Mouse (Mus musculus) C2C12 (cell line): Measurements from ENCODE around the gene Slc22a22. TPM values are rescaled to one million over a fixed set of nuclear protein-coding genes. Genes with fewer than 3 reads are reported as not detected.

ENCODE experiments used
- H3K27me3 ChIP-seq: one replicate; pipeline ENCODE4 v1.6.1; 2011; ENCODE audit not compliant: control insufficient read depth, insufficient read depth, insufficient read length
- H3K36me3 ChIP-seq: one replicate; pipeline ENCODE4 v1.6.1; 2011; ENCODE audit not compliant: control insufficient read depth, insufficient read depth
- H3K4me3 ChIP-seq: one replicate; pipeline ENCODE4 v1.5.1; 2011; ENCODE audit warnings: mild to moderate bottlenecking, control low read depth; ENCODE audit not compliant: poor library complexity, insufficient read depth, severe bottlenecking
- H3K79me2 ChIP-seq: one replicate; pipeline ENCODE4 v1.6.1; 2011; ENCODE audit not compliant: control insufficient read depth, insufficient read depth
- H3K79me3 ChIP-seq: one replicate; pipeline ENCODE4 v1.6.1; 2011; ENCODE audit warnings: low read depth, control low read depth
- H3ac ChIP-seq: one replicate; pipeline ENCODE3; 2011; ENCODE audit warnings: low read depth; ENCODE audit not compliant: control insufficient read depth, insufficient read length
- CEBPB ChIP-seq: IDR thresholded peaks from one replicate; pipeline ENCODE4 v1.6.1; 2011; ENCODE audit warnings: low read depth, mild to moderate bottlenecking, control low read depth, moderate library complexity
- CTCF ChIP-seq: IDR thresholded peaks from one replicate; pipeline ENCODE4 v1.5.1; 2011; ENCODE audit not compliant: control insufficient read depth, insufficient read depth, insufficient read length
- FOSL1 ChIP-seq: IDR thresholded peaks from one replicate; pipeline ENCODE4 v1.8.0; 2011; ENCODE audit warnings: mild to moderate bottlenecking, low read length; ENCODE audit not compliant: poor library complexity, insufficient read depth, severe bottlenecking
- MAX ChIP-seq: IDR thresholded peaks from one replicate; pipeline ENCODE4 v1.6.1; 2011; ENCODE audit warnings: mild to moderate bottlenecking, control low read depth
- MYOD1 ChIP-seq: IDR thresholded peaks from one replicate; pipeline ENCODE4 v1.6.1; 2011; ENCODE audit warnings: low read depth; ENCODE audit not compliant: control insufficient read depth, insufficient read length
- MYOG ChIP-seq: IDR thresholded peaks from one replicate; pipeline ENCODE4 v1.6.1; 2011; ENCODE audit not compliant: control insufficient read depth, insufficient read length; ENCODE audit errors: extremely low read depth
- USF1 ChIP-seq: IDR thresholded peaks from one replicate; pipeline ENCODE4 v1.6.1; 2011; ENCODE audit warnings: low read depth, mild to moderate bottlenecking, control low read depth, moderate library complexity
- polyA plus RNA-seq: library from polyadenylated mRNA; unstranded; fragments of >200 nt; fragmentation: generic; extraction: Trizol; gene quantifications from one replicate; pipeline ENCODE4 v1.2.1, GENCODE M21; 2012; ENCODE audit warnings: missing spikeins

Gene Slc22a22
- polyA plus RNA-seq, 1 experiment = not detected

DNA sequence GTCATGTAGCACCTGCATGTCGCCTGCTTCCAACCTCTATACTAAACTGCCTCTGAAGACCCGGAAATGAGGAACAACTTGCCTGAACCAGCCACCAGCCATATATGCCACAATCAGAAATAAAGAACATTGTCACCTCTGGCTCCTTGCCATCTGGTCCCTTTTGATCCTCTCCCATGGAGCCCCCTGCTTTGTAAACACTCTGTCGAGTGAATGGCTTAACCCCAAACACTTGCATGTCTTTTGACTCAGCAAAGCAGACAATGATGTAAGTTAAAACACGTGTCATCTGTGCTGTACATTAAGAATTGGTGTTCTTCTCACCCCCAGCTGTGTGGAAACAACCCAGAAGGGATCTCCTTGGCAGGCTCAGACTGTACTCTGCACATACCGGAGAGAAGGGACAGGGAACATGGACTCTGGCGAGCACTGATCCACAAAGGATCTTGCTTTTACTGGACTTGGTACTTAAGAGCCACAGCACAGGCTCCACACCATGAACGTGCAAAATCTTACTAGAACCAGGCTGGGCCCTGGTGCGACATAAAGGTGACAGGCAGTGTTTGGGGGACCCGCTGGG, 26.8 kb upstream of the Slc22a22 start:
- no peak for TF ChIP-seq FOSL1
- TF ChIP-seq MAX = no peak
- no peak for TF ChIP-seq MYOD1
- no peak for TF ChIP-seq USF1
- no peak for TF ChIP-seq MYOG
- TF ChIP-seq CEBPB = no peak
- TF ChIP-seq CTCF = no peak
- H3K79me3 ChIP-seq = no peaks in the 10 kb centered on the region
- no peak overlapping the region for H3ac ChIP-seq
- no peaks in the 10 kb centered on the region for H3K27me3 ChIP-seq
- H3K36me3 ChIP-seq = no peaks in the 10 kb centered on the region
- no peaks in the 10 kb centered on the region for H3K79me2 ChIP-seq
- no peak overlapping the region for H3K4me3 ChIP-seq

- TF ChIP-seq CTCF = no peak
- no peak for TF ChIP-seq MYOG
- no peak for TF ChIP-seq CEBPB
- TF ChIP-seq USF1 = no peak
- no peak for TF ChIP-seq MYOD1
- no peak for TF ChIP-seq FOSL1
- no peak for TF ChIP-seq MAX
- H3K79me2 ChIP-seq = no peaks in the 10 kb centered on the region
- H3K4me3 ChIP-seq = no peak overlapping the region
- no peaks in the 10 kb centered on the region for H3K27me3 ChIP-seq
- no peaks in the 10 kb centered on the region for H3K36me3 ChIP-seq
- H3ac ChIP-seq = no peak overlapping the region
- no peaks in the 10 kb centered on the region for H3K79me3 ChIP-seq
Observed at GRCm38 (mm10) chr15:57503656-57504055, 26.2 kb upstream of the Slc22a22 start.

DNA sequence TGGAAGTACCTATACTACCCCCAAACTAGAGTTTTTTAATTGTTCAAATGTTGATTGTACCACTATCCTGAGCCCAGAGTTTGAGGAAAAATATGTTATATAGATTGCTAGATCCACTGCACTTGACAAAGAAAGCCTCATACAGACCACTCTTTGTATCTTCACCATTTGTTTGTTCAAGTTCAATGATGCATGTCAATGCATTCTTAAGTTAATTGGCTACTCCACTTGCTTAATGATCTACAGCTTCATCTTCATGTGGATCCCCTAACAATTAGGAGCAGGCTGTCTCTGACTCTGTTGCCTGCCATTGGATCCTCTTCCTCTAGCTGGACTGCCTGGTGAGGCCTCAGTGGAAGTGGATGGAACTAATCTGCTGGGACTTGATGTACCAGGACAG, 24.1 kb upstream of the Slc22a22 start:
- no peak for TF ChIP-seq FOSL1
- no peak for TF ChIP-seq MAX
- TF ChIP-seq MYOD1 = no peak
- TF ChIP-seq CEBPB = no peak
- no peak for TF ChIP-seq CTCF
- no peak for TF ChIP-seq USF1
- TF ChIP-seq MYOG = no peak
- Histone ChIP-seq H3K79me3 (no peaks in the 10 kb centered on the region), H3K4me3 (no peak overlapping the region), H3K79me2 (no peaks in the 10 kb centered on the region), H3K27me3 (no peaks in the 10 kb centered on the region), H3K36me3 (no peaks in the 10 kb centered on the region), H3ac (no peak overlapping the region)

GRCm38 (mm10) chr15:57496106-57496505, 18.7 kb upstream of the Slc22a22 start:
- no peaks in the 10 kb centered on the region for H3K36me3 ChIP-seq
- TF ChIP-seq USF1 (no peak), FOSL1 (no peak), MYOD1 (no peak), CTCF (no peak), CEBPB (no peak), MYOG (no peak), MAX (no peak)
- no peaks in the 10 kb centered on the region for H3K27me3 ChIP-seq
- H3ac ChIP-seq = no peak overlapping the region
- H3K4me3 ChIP-seq = no peak overlapping the region
- H3K79me3 ChIP-seq = no peaks in the 10 kb centered on the region
- no peaks in the 10 kb centered on the region for H3K79me2 ChIP-seq

DNA sequence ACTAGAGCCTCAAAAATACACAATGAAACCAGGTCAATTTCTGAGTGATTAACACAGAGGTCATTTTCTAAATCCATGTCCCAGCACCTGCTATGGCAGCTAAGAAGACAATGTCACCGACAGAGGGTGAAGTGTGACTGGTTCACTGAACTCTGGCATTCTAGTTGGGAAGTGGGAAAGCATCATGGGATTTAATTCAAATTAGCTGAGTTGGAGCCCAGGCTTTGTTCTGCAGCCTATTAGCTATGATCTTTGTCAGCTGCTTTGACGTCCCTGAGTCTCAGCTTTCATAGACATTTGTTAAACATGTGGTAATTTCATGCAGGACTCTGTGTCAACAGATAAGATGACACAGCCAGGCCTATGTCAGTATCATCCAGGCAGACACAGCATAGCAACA, 5.1 kb upstream of the Slc22a22 start:
- Histone ChIP-seq H3K79me2 (no peaks in the 10 kb centered on the region), H3K27me3 (no peaks in the 10 kb centered on the region), H3K79me3 (no peaks in the 10 kb centered on the region), H3ac (no peak overlapping the region), H3K4me3 (no peak overlapping the region), H3K36me3 (no peaks in the 10 kb centered on the region)
- TF ChIP-seq FOSL1 (no peak), USF1 (no peak), MAX (no peak), MYOG (no peak), MYOD1 (no peak)

GRCm38 (mm10) chr15:57471648-57472047, 5.8 kb downstream of the Slc22a22 start:
- peaks cover 12% of the 10 kb centered on the region for H3K27me3 ChIP-seq
- H3K36me3 ChIP-seq = no peaks in the 10 kb centered on the region
- TF ChIP-seq MYOG (no peak), CEBPB (no peak), CTCF (no peak), MAX (no peak), MYOD1 (no peak), FOSL1 (no peak)
- H3K79me2 ChIP-seq = no peaks in the 10 kb centered on the region
- no peak overlapping the region for H3ac ChIP-seq
- no peaks in the 10 kb centered on the region for H3K79me3 ChIP-seq
- H3K4me3 ChIP-seq = no peak overlapping the region
